Comparison of ENCODE assay signal across 19 mouse cellular contexts in genomic region chr13:99580296-99580695, GRCm38 (mm10).
DNase-seq lines count a peak whose midpoint lies in the region; ATAC-seq lines count a peak whose summit lies in the region.
"Had no signal": no experiment of that assay in that cellular context is flagged by ENCODE, and none has a peak within 500 bp of the region (broad histone marks: within the 10 kb centered on the region; RNA-seq: fewer than 3 reads in every experiment).

No protein-coding gene starts in this region.

- no peak overlapping the region for H3K4me2 ChIP-seq in embryonic facial prominence, embryonic 12.5 days (replicated peaks)
- H3K4me2 ChIP-seq in hindbrain, embryonic 14.5 days (replicated peaks): no peak overlapping the region
- H3K4me2 ChIP-seq in hindbrain, embryonic 11.5 days (replicated peaks; ENCODE audit: low read depth, low read length): no peak overlapping the region
- H3K4me2 ChIP-seq in neural tube, embryonic 14.5 days (ENCODE audit: low read depth, low read length): no peak overlapping the region
- H3K4me2 ChIP-seq in neural tube, embryonic 15.5 days: no peak overlapping the region
- H3K4me2 ChIP-seq: embryonic facial prominence, embryonic 13.5 days; forebrain, embryonic 15.5 days; heart, embryonic 12.5 days had no signal

- DNase-seq in embryonic facial prominence, embryonic 10.5 days (ENCODE audit: low spot score): no peak
- no peak for DNase-seq in hindbrain, embryonic 14.5 days (ENCODE audit: low spot score)
- DNase-seq in hindbrain, embryonic 11.5 days (ENCODE audit: low spot score): no peak
- DNase-seq in retina, postnatal 1 day: peak; percentile 83
- DNase-seq: B cell, adult 2 months; cerebellum, adult 11 months; cerebellum, adult 8-10 months; cerebellum, postnatal 14 days; embryo, embryonic 11 days had no signal

- H3K36me3 ChIP-seq in embryonic facial prominence, embryonic 12.5 days: no peaks in the 10 kb centered on the region
- H3K36me3 ChIP-seq in embryonic facial prominence, embryonic 10.5 days (replicated peaks): no peaks in the 10 kb centered on the region
- no peaks in the 10 kb centered on the region for H3K36me3 ChIP-seq in hindbrain, embryonic 14.5 days (replicated peaks; ENCODE audit: control insufficient read depth, insufficient read depth)
- H3K36me3 ChIP-seq in hindbrain, embryonic 11.5 days (ENCODE audit: control insufficient read depth, insufficient read depth, low read length): no peaks in the 10 kb centered on the region
- H3K36me3 ChIP-seq in neural tube, embryonic 14.5 days (ENCODE audit: control insufficient read depth, insufficient read depth, low read length): no peaks in the 10 kb centered on the region
- H3K36me3 ChIP-seq in neural tube, embryonic 15.5 days: no peaks in the 10 kb centered on the region
- H3K36me3 ChIP-seq: embryonic facial prominence, embryonic 13.5 days; forebrain, embryonic 15.5 days; heart, embryonic 12.5 days; hindbrain, embryonic 10.5 days had no signal

- H3K27me3 ChIP-seq in embryonic facial prominence, embryonic 12.5 days: no peaks in the 10 kb centered on the region
- no peaks in the 10 kb centered on the region for H3K27me3 ChIP-seq in embryonic facial prominence, embryonic 10.5 days (replicated peaks; ENCODE audit: low read depth, poor library complexity, severe bottlenecking)
- H3K27me3 ChIP-seq in hindbrain, embryonic 14.5 days (ENCODE audit: control insufficient read depth, insufficient read depth, low read length): no peaks in the 10 kb centered on the region
- no peaks in the 10 kb centered on the region for H3K27me3 ChIP-seq in hindbrain, embryonic 11.5 days (ENCODE audit: control insufficient read depth, insufficient read depth, low read length)
- H3K27me3 ChIP-seq in neural tube, embryonic 14.5 days (ENCODE audit: control insufficient read depth, insufficient read depth, low read length): no peaks in the 10 kb centered on the region
- no peaks in the 10 kb centered on the region for H3K27me3 ChIP-seq in neural tube, embryonic 15.5 days (replicated peaks)
- H3K27me3 ChIP-seq: embryonic facial prominence, embryonic 13.5 days; forebrain, embryonic 15.5 days; heart, embryonic 12.5 days had no signal

- WGBS in embryonic facial prominence, embryonic 12.5 days: 91% methylated on average over 5 of the region's 5 CpGs
- 90% methylated on average over 5 of the region's 5 CpGs for WGBS in embryonic facial prominence, embryonic 10.5 days
- WGBS in hindbrain, embryonic 14.5 days: 88% methylated on average over 5 of the region's 5 CpGs
- WGBS in hindbrain, embryonic 11.5 days: 92% methylated on average over 5 of the region's 5 CpGs
- 75% methylated on average over 5 of the region's 5 CpGs for WGBS in neural tube, embryonic 14.5 days
- 65% methylated on average over 5 of the region's 5 CpGs for WGBS in neural tube, embryonic 15.5 days

- no peak overlapping the region for H3K4me3 ChIP-seq in embryonic facial prominence, embryonic 12.5 days
- no peak overlapping the region for H3K4me3 ChIP-seq in embryonic facial prominence, embryonic 10.5 days
- H3K4me3 ChIP-seq in hindbrain, embryonic 14.5 days (replicated peaks; ENCODE audit: low read length): no peak overlapping the region
- H3K4me3 ChIP-seq in hindbrain, embryonic 11.5 days (ENCODE audit: low read depth, low read length): no peak overlapping the region
- no peak overlapping the region for H3K4me3 ChIP-seq in neural tube, embryonic 14.5 days (ENCODE audit: low read depth, low read length)
- no peak overlapping the region for H3K4me3 ChIP-seq in neural tube, embryonic 15.5 days (replicated peaks)
- H3K4me3 ChIP-seq: embryonic facial prominence, embryonic 13.5 days; forebrain, embryonic 15.5 days; heart, embryonic 12.5 days; hindbrain, embryonic 10.5 days had no signal

- H3K4me1 ChIP-seq in embryonic facial prominence, embryonic 12.5 days: no peaks in the 10 kb centered on the region
- no peaks in the 10 kb centered on the region for H3K4me1 ChIP-seq in embryonic facial prominence, embryonic 10.5 days
- no peaks in the 10 kb centered on the region for H3K4me1 ChIP-seq in hindbrain, embryonic 14.5 days (replicated peaks; ENCODE audit: control insufficient read depth, insufficient read depth, low read length)
- no peaks in the 10 kb centered on the region for H3K4me1 ChIP-seq in hindbrain, embryonic 11.5 days (replicated peaks; ENCODE audit: control insufficient read depth, insufficient read depth, low read length)
- 0 out of 2 replicates have a peak, but pooled peaks cover 5% of the 10 kb centered on the region for H3K4me1 ChIP-seq in neural tube, embryonic 14.5 days (ENCODE audit: control insufficient read depth, insufficient read depth, low read length)
- H3K4me1 ChIP-seq in neural tube, embryonic 15.5 days: peaks cover 16% of the 10 kb centered on the region
- H3K4me1 ChIP-seq: embryonic facial prominence, embryonic 13.5 days had no signal

- H3K27ac ChIP-seq in embryonic facial prominence, embryonic 12.5 days: no peak overlapping the region
- no peak overlapping the region for H3K27ac ChIP-seq in embryonic facial prominence, embryonic 10.5 days (replicated peaks)
- peak overlapping the region; percentile 21; the same call in 1 of the 2 replicates for H3K27ac ChIP-seq in hindbrain, embryonic 14.5 days
- H3K27ac ChIP-seq in hindbrain, embryonic 11.5 days (ENCODE audit: low read depth, low read length): no peak overlapping the region
- no peak overlapping the region for H3K27ac ChIP-seq in neural tube, embryonic 14.5 days (ENCODE audit: low read depth, low read length)
- no peak overlapping the region for H3K27ac ChIP-seq in neural tube, embryonic 15.5 days (replicated peaks)
- H3K27ac ChIP-seq: embryonic facial prominence, embryonic 13.5 days; forebrain, embryonic 15.5 days; hindbrain, embryonic 10.5 days had no signal

- 0 out of 2 replicates have a peak, but pooled peaks have one; percentile 35 for ATAC-seq in embryonic facial prominence, embryonic 12.5 days (ENCODE audit: insufficient number of reproducible peaks, insufficient read depth, low FRiP score, low TSS enrichment)
- no peak for ATAC-seq in hindbrain, embryonic 14.5 days (ENCODE audit: low FRiP score)
- ATAC-seq in hindbrain, embryonic 11.5 days (ENCODE audit: low FRiP score): no peak
- ATAC-seq in neural tube, embryonic 14.5 days (ENCODE audit: low read depth): 0 out of 2 replicates have a peak, but pooled peaks have one; percentile 11
- no peak for ATAC-seq in neural tube, embryonic 15.5 days (ENCODE audit: low FRiP score)
- ATAC-seq in CD4-positive, CD25-positive, alpha-beta regulatory T cell, adult 4 months: no peak
- ATAC-seq: inflammation-experienced regulatory T-cells, adult 6 months; intestine, postnatal 0 days had no signal

- H3K9ac ChIP-seq in embryonic facial prominence, embryonic 12.5 days: no peak overlapping the region
- no peak overlapping the region for H3K9ac ChIP-seq in hindbrain, embryonic 14.5 days
- no peak overlapping the region for H3K9ac ChIP-seq in hindbrain, embryonic 11.5 days (ENCODE audit: low read depth, low read length)
- no peak overlapping the region for H3K9ac ChIP-seq in neural tube, embryonic 14.5 days (replicated peaks; ENCODE audit: low read depth, low read length)
- no peak overlapping the region for H3K9ac ChIP-seq in neural tube, embryonic 15.5 days (replicated peaks)
- H3K9ac ChIP-seq: embryonic facial prominence, embryonic 13.5 days; forebrain, embryonic 15.5 days; heart, embryonic 12.5 days had no signal

- no peaks in the 10 kb centered on the region for H3K9me3 ChIP-seq in embryonic facial prominence, embryonic 12.5 days
- no peaks in the 10 kb centered on the region for H3K9me3 ChIP-seq in embryonic facial prominence, embryonic 10.5 days
- no peaks in the 10 kb centered on the region for H3K9me3 ChIP-seq in hindbrain, embryonic 14.5 days (ENCODE audit: control insufficient read depth, low read length)
- no peaks in the 10 kb centered on the region for H3K9me3 ChIP-seq in hindbrain, embryonic 11.5 days (ENCODE audit: control insufficient read depth, low read length)
- no peaks in the 10 kb centered on the region for H3K9me3 ChIP-seq in neural tube, embryonic 14.5 days (ENCODE audit: control insufficient read depth, low read length)
- H3K9me3 ChIP-seq in neural tube, embryonic 15.5 days (replicated peaks): no peaks in the 10 kb centered on the region
- H3K9me3 ChIP-seq: embryonic facial prominence, embryonic 13.5 days; forebrain, embryonic 15.5 days had no signal

Comparison
In these comparisons a context has a peak if more than half of its experiments do, and no peak if none do; other contexts are left out.
1. ATAC-seq: peak in embryonic facial prominence, embryonic 12.5 days (single experiment) and neural tube, embryonic 14.5 days (single experiment); none in hindbrain, embryonic 14.5 days (single experiment), hindbrain, embryonic 11.5 days (single experiment), neural tube, embryonic 15.5 days (single experiment) and CD4-positive, CD25-positive, alpha-beta regulatory T cell, adult 4 months (single experiment).